Mouse (Mus musculus) small intestine, adult 2 months (tissue): Measurements from ENCODE around the gene Gm20489.

ENCODE experiments used
- CTCF ChIP-seq: fragments of 200-500 bp; IDR thresholded peaks from 2 replicates; pipeline ENCODE4 v1.5.1; 2012; ENCODE audit warnings: low read depth, mild to moderate bottlenecking, control low read depth, inconsistent platforms, low read length, moderate library complexity, mixed read lengths; ENCODE audit not compliant: insufficient replicate concordance, insufficient read length; ENCODE audit errors: extremely low read depth
- POLR2A ChIP-seq: fragments of 200-500 bp; IDR thresholded peaks from 2 replicates; pipeline ENCODE4 v1.6.1; 2012; ENCODE audit warnings: low read depth, mild to moderate bottlenecking, control low read depth, inconsistent platforms, low read length, moderate library complexity

GRCm38 (mm10) chrX:101289037-101289436, 20.2 kb upstream of the Gm20489 start:
- TF ChIP-seq CTCF (no peak), POLR2A (no peak)
